Mouse (Mus musculus): Measurements from ENCODE around the gene Ifnar2. TPM values are rescaled to one million over a fixed set of nuclear protein-coding genes. Genes with fewer than 3 reads are reported as not detected.

Gene Ifnar2
- polyA plus RNA-seq, 1 experiment from 2014 or later, result 35.4 TPM

GRCm38 (mm10) chr16:91337480-91337879 is 35.1 kb upstream of the Ifnar2 start:
- no peaks in the 10 kb centered on the region for H3K36me3 ChIP-seq (ENCODE audit: control insufficient read depth, insufficient read depth, low read length)

GRCm38 (mm10) chr16:91346491-91346890 is 26.1 kb upstream of the Ifnar2 start:
- H3K4me3 ChIP-seq (ENCODE audit: low read depth, low read length), result no peak overlapping the region
- 75% methylated on average over 9 of the region's 9 CpGs for WGBS

More at GRCm38 (mm10) chr16:91337480-91337879, 35.1 kb upstream of the Ifnar2 start:
- Histone ChIP-seq H3K9me3 (replicated peaks; ENCODE audit: control insufficient read depth, low read length, poor library complexity, severe bottlenecking) (no peaks in the 10 kb centered on the region), H3K27me3 (ENCODE audit: control insufficient read depth, insufficient read depth, low read depth, low read length) (no peaks in the 10 kb centered on the region), H3K27ac (ENCODE audit: low read length) (no peak overlapping the region), H3K9ac (ENCODE audit: low read depth, low read length) (peak overlapping the region; percentile 25; the same call in 1 of the 2 replicates), H3K4me2 (ENCODE audit: low read length) (no peak overlapping the region), H3K4me3 (ENCODE audit: low read depth, low read length) (no peak overlapping the region), H3K4me1 (ENCODE audit: control insufficient read depth, insufficient read depth, low read length) (peaks cover 2% of the 10 kb centered on the region; the same call in 1 of the 2 replicates)
- 35% methylated on average over 5 of the region's 5 CpGs for WGBS
- ATAC-seq, result peak; percentile 36; the same call in 1 of the 2 replicates

GRCm38 (mm10) chr16:91347491-91348263 is 24.9 kb upstream of the Ifnar2 start:
- no peak for ATAC-seq
- WGBS, result 50% methylated on average over 20 of the region's 20 CpGs
- peak overlapping the region; percentile 21; the same call in 1 of the 2 replicates for H3K4me2 ChIP-seq (ENCODE audit: low read length)
- no peak overlapping the region; the same call in 1 of the 2 replicates for H3K9ac ChIP-seq (ENCODE audit: low read depth, low read length)
- no peaks in the 10 kb centered on the region for H3K9me3 ChIP-seq (replicated peaks; ENCODE audit: control insufficient read depth, low read length, poor library complexity, severe bottlenecking)
- no peak overlapping the region for H3K27ac ChIP-seq (ENCODE audit: low read length)
- H3K4me1 ChIP-seq (ENCODE audit: control insufficient read depth, insufficient read depth, low read length), result peaks cover 4% of the 10 kb centered on the region; the same call in 1 of the 2 replicates
- H3K4me3 ChIP-seq (ENCODE audit: low read depth, low read length), result no peak overlapping the region
- H3K27me3 ChIP-seq (ENCODE audit: control insufficient read depth, insufficient read depth, low read depth, low read length), result peaks cover 9% of the 10 kb centered on the region
- H3K36me3 ChIP-seq (ENCODE audit: control insufficient read depth, insufficient read depth, low read length), result no peaks in the 10 kb centered on the region

More at GRCm38 (mm10) chr16:91346491-91346890, 26.1 kb upstream of the Ifnar2 start:
- Histone ChIP-seq H3K9ac (ENCODE audit: low read depth, low read length) (no peak overlapping the region), H3K9me3 (replicated peaks; ENCODE audit: control insufficient read depth, low read length, poor library complexity, severe bottlenecking) (no peaks in the 10 kb centered on the region), H3K4me2 (ENCODE audit: low read length) (no peak overlapping the region), H3K36me3 (ENCODE audit: control insufficient read depth, insufficient read depth, low read length) (no peaks in the 10 kb centered on the region), H3K27me3 (ENCODE audit: control insufficient read depth, insufficient read depth, low read depth, low read length) (peaks cover 8% of the 10 kb centered on the region), H3K27ac (ENCODE audit: low read length) (no peak overlapping the region), H3K4me1 (ENCODE audit: control insufficient read depth, insufficient read depth, low read length) (peaks cover 4% of the 10 kb centered on the region; the same call in 1 of the 2 replicates)
- no peak for ATAC-seq

- peak overlapping the region; percentile 21; the same call in 1 of the 2 replicates for H3K4me2 ChIP-seq (ENCODE audit: low read length)
- WGBS, result 38% methylated on average over 14 of the region's 14 CpGs
- H3K36me3 ChIP-seq (ENCODE audit: control insufficient read depth, insufficient read depth, low read length), result no peaks in the 10 kb centered on the region
- H3K9ac ChIP-seq (ENCODE audit: low read depth, low read length), result no peak overlapping the region; the same call in 1 of the 2 replicates
- no peaks in the 10 kb centered on the region for H3K9me3 ChIP-seq (replicated peaks; ENCODE audit: control insufficient read depth, low read length, poor library complexity, severe bottlenecking)
- H3K27ac ChIP-seq (ENCODE audit: low read length), result no peak overlapping the region
- peaks cover 12% of the 10 kb centered on the region for H3K27me3 ChIP-seq (ENCODE audit: control insufficient read depth, insufficient read depth, low read depth, low read length)
- no peak overlapping the region for H3K4me3 ChIP-seq (ENCODE audit: low read depth, low read length)
- H3K4me1 ChIP-seq (ENCODE audit: control insufficient read depth, insufficient read depth, low read length), result peaks cover 4% of the 10 kb centered on the region; the same call in 1 of the 2 replicates
- no peak for ATAC-seq
Observed at GRCm38 (mm10) chr16:91348264-91348565, 24.4 kb upstream of the Ifnar2 start.

GRCm38 (mm10) chr16:91348588-91349330 is 23.8 kb upstream of the Ifnar2 start:
- no peaks in the 10 kb centered on the region for H3K36me3 ChIP-seq (ENCODE audit: control insufficient read depth, insufficient read depth, low read length)
- H3K4me2 ChIP-seq (ENCODE audit: low read length), result peak overlapping the region; percentile 21; the same call in 1 of the 2 replicates
- H3K9ac ChIP-seq (ENCODE audit: low read depth, low read length), result no peak overlapping the region
- WGBS, result 55% methylated on average over 24 of the region's 28 CpGs
- no peak overlapping the region for H3K4me3 ChIP-seq (ENCODE audit: low read depth, low read length)
- H3K27me3 ChIP-seq (ENCODE audit: control insufficient read depth, insufficient read depth, low read depth, low read length), result peaks cover 15% of the 10 kb centered on the region
- ATAC-seq, result no peak
- no peak overlapping the region for H3K27ac ChIP-seq (ENCODE audit: low read length)
- no peaks in the 10 kb centered on the region for H3K9me3 ChIP-seq (replicated peaks; ENCODE audit: control insufficient read depth, low read length, poor library complexity, severe bottlenecking)
- peaks cover 4% of the 10 kb centered on the region; the same call in 1 of the 2 replicates for H3K4me1 ChIP-seq (ENCODE audit: control insufficient read depth, insufficient read depth, low read length)

GRCm38 (mm10) chr16:91352084-91352562 is 20.5 kb upstream of the Ifnar2 start:
- Histone ChIP-seq H3K27me3 (ENCODE audit: control insufficient read depth, insufficient read depth, low read depth, low read length) (peaks cover 20% of the 10 kb centered on the region), H3K4me2 (ENCODE audit: low read length) (no peak overlapping the region)
- under 1% methylated on average over 7 of the region's 7 CpGs for WGBS

GRCm38 (mm10) chr16:91352749-91353148 is 19.8 kb upstream of the Ifnar2 start:
- H3K9ac ChIP-seq (ENCODE audit: low read depth, low read length), result no peak overlapping the region
- H3K9me3 ChIP-seq (replicated peaks; ENCODE audit: control insufficient read depth, low read length, poor library complexity, severe bottlenecking), result no peaks in the 10 kb centered on the region
- ATAC-seq, result no peak
- peaks cover 23% of the 10 kb centered on the region for H3K27me3 ChIP-seq (ENCODE audit: control insufficient read depth, insufficient read depth, low read depth, low read length)
- WGBS, result 76% methylated on average over 7 of the region's 7 CpGs
- no peak overlapping the region for H3K27ac ChIP-seq (ENCODE audit: low read length)
- peaks cover 4% of the 10 kb centered on the region; the same call in 1 of the 2 replicates for H3K4me1 ChIP-seq (ENCODE audit: control insufficient read depth, insufficient read depth, low read length)
- H3K4me2 ChIP-seq (ENCODE audit: low read length), result no peak overlapping the region
- H3K4me3 ChIP-seq (ENCODE audit: low read depth, low read length), result no peak overlapping the region
- H3K36me3 ChIP-seq (ENCODE audit: control insufficient read depth, insufficient read depth, low read length), result no peaks in the 10 kb centered on the region

More at GRCm38 (mm10) chr16:91352084-91352562, 20.5 kb upstream of the Ifnar2 start:
- Histone ChIP-seq H3K9me3 (replicated peaks; ENCODE audit: control insufficient read depth, low read length, poor library complexity, severe bottlenecking) (no peaks in the 10 kb centered on the region), H3K9ac (ENCODE audit: low read depth, low read length) (no peak overlapping the region), H3K36me3 (ENCODE audit: control insufficient read depth, insufficient read depth, low read length) (no peaks in the 10 kb centered on the region), H3K27ac (ENCODE audit: low read length) (no peak overlapping the region), H3K4me1 (ENCODE audit: control insufficient read depth, insufficient read depth, low read length) (peaks cover 4% of the 10 kb centered on the region; the same call in 1 of the 2 replicates), H3K4me3 (ENCODE audit: low read depth, low read length) (no peak overlapping the region)
- peak; percentile 67 for ATAC-seq

- H3K4me1 ChIP-seq (ENCODE audit: control insufficient read depth, insufficient read depth, low read length), result peaks cover under 1% of the 10 kb centered on the region; the same call in 1 of the 2 replicates
- no peaks in the 10 kb centered on the region for H3K36me3 ChIP-seq (ENCODE audit: control insufficient read depth, insufficient read depth, low read length)
- no peak for ATAC-seq
- 87% methylated on average over 6 of the region's 6 CpGs for WGBS
- peaks cover 25% of the 10 kb centered on the region for H3K27me3 ChIP-seq (ENCODE audit: control insufficient read depth, insufficient read depth, low read depth, low read length)
- no peaks in the 10 kb centered on the region for H3K9me3 ChIP-seq (replicated peaks; ENCODE audit: control insufficient read depth, low read length, poor library complexity, severe bottlenecking)
- H3K9ac ChIP-seq (ENCODE audit: low read depth, low read length), result no peak overlapping the region
- no peak overlapping the region for H3K4me2 ChIP-seq (ENCODE audit: low read length)
- no peak overlapping the region for H3K4me3 ChIP-seq (ENCODE audit: low read depth, low read length)
- no peak overlapping the region for H3K27ac ChIP-seq (ENCODE audit: low read length)
Observed at GRCm38 (mm10) chr16:91353177-91353576, 19.4 kb upstream of the Ifnar2 start.

Measured in midbrain, embryonic 16.5 days (tissue).